10 mouse cellular contexts compared by ENCODE assay signal in genomic region chr12:86715401-86715800, GRCm38 (mm10). TPM values are rescaled to one million over a fixed set of nuclear protein-coding genes. Genes with fewer than 3 reads are reported as not detected.
DNase-seq lines count a peak whose midpoint lies in the region; ATAC-seq lines count a peak whose summit lies in the region.
"Had no signal": no experiment of that assay in that cellular context is flagged by ENCODE, and none has a peak within 500 bp of the region (broad histone marks: within the 10 kb centered on the region; RNA-seq: fewer than 3 reads in every experiment).

No protein-coding gene starts in this region.

- no peak for ATAC-seq in forebrain, embryonic 14.5 days
- no peak for ATAC-seq in forebrain, embryonic 15.5 days (replicated peaks)

- H3K9me3 ChIP-seq in forebrain, embryonic 14.5 days (replicated peaks; ENCODE audit: control insufficient read depth, low read length) = no peaks in the 10 kb centered on the region
- no peaks in the 10 kb centered on the region for H3K9me3 ChIP-seq in forebrain, embryonic 15.5 days
- H3K9me3 ChIP-seq: limb, embryonic 13.5 days had no signal

- H3K4me3 ChIP-seq in forebrain, embryonic 14.5 days (ENCODE audit: low read depth, low read length) = no peak overlapping the region
- no peak overlapping the region for H3K4me3 ChIP-seq in forebrain, embryonic 15.5 days
- H3K4me3 ChIP-seq: limb, embryonic 13.5 days had no signal

- 45% methylated on average over 5 of the region's 5 CpGs for WGBS in forebrain, embryonic 14.5 days
- 50% methylated on average over 5 of the region's 5 CpGs for WGBS in forebrain, embryonic 15.5 days

- no peak overlapping the region for H3K4me2 ChIP-seq in forebrain, embryonic 14.5 days (ENCODE audit: low read length)
- no peak overlapping the region for H3K4me2 ChIP-seq in forebrain, embryonic 15.5 days (replicated peaks)
- H3K4me2 ChIP-seq: limb, embryonic 13.5 days had no signal

- no peak overlapping the region for H3K27ac ChIP-seq in forebrain, embryonic 14.5 days (ENCODE audit: low read depth, low read length)
- no peak overlapping the region for H3K27ac ChIP-seq in forebrain, embryonic 15.5 days (replicated peaks)
- H3K27ac ChIP-seq: limb, embryonic 13.5 days had no signal

- no peaks in the 10 kb centered on the region for H3K36me3 ChIP-seq in forebrain, embryonic 14.5 days (ENCODE audit: control insufficient read depth, insufficient read depth, low read length)
- H3K36me3 ChIP-seq in forebrain, embryonic 15.5 days = no peaks in the 10 kb centered on the region

- no peaks in the 10 kb centered on the region for H3K27me3 ChIP-seq in forebrain, embryonic 14.5 days (replicated peaks; ENCODE audit: control insufficient read depth, insufficient read depth, low read length)
- no peaks in the 10 kb centered on the region for H3K27me3 ChIP-seq in forebrain, embryonic 15.5 days
- H3K27me3 ChIP-seq: limb, embryonic 13.5 days had no signal

- DNase-seq in forebrain, embryonic 14.5 days (ENCODE audit: low spot score) = peak; percentile 66
- DNase-seq in ES-CJ7 (ENCODE audit: low read depth, low spot score) = peak; percentile 60
- peak; percentile 33 for DNase-seq in c-Kit-positive CD71-positive TER-119-negative erythroid progenitor cells, embryonic 14.5 days (ENCODE audit: low read depth)
- peak; percentile 37 to 45 for DNase-seq in gastrocnemius, adult 8-10 months (ENCODE audit: low spot score in 2 of 2)
- DNase-seq in layer of hippocampus, adult 18-20 months (ENCODE audit: low spot score in 2 of 2) = peak; percentile 62 to 81
- peak; percentile 55 for DNase-seq in lung, postnatal 25 days (ENCODE audit: low spot score)
- DNase-seq in spleen, postnatal 36 days (ENCODE audit: low spot score in 2 of 2) = peak; percentile 27 to 31

- no peaks in the 10 kb centered on the region for H3K4me1 ChIP-seq in forebrain, embryonic 14.5 days (ENCODE audit: control insufficient read depth, insufficient read depth, low read length)
- H3K4me1 ChIP-seq in forebrain, embryonic 15.5 days = peaks cover 3% of the 10 kb centered on the region; the same call in 1 of the 2 replicates

- H3K9ac ChIP-seq in forebrain, embryonic 14.5 days (ENCODE audit: low read length) = no peak overlapping the region
- no peak overlapping the region for H3K9ac ChIP-seq in forebrain, embryonic 15.5 days (replicated peaks)
- H3K9ac ChIP-seq: limb, embryonic 13.5 days had no signal

RNA-seq across cellular contexts. Expression of gene Angel1, which starts 10.9 kb away (rescaled TPM):
- polyA plus RNA-seq in forebrain, embryonic 14.5 days (2014; fragmentation: Nextera tagmentation; extraction: Ambion mirVana) = 7.6 and 9.1 TPM in 2 replicates
- polyA plus RNA-seq in forebrain, embryonic 15.5 days (2015; fragmentation: Nextera tagmentation; extraction: Ambion mirVana) = 10.6 and 10.7 TPM in 2 replicates
- total RNA-seq in gastrocnemius, adult 8-10 months (2022) = 1 to 10 TPM; 3.4 to 6.3 (median 4.8) TPM
- 1 to 10 TPM; 5.0 to 5.7 TPM for total RNA-seq in layer of hippocampus, adult 18-20 months (2021)

RNA-seq across cellular contexts. Expression of gene Lrrc74a, which starts 18.8 kb away (rescaled TPM):
- polyA plus RNA-seq in forebrain, embryonic 14.5 days (2014; fragmentation: Nextera tagmentation; extraction: Ambion mirVana) = not detected in 2 replicates
- polyA plus RNA-seq in forebrain, embryonic 15.5 days (2015; fragmentation: Nextera tagmentation; extraction: Ambion mirVana) = not detected in 2 replicates
- not detected for total RNA-seq in gastrocnemius, adult 8-10 months (2022)
- total RNA-seq in layer of hippocampus, adult 18-20 months (2021) = not detected
- polyA plus RNA-seq: limb, embryonic 13.5 days; stomach, embryonic 16.5 days had no signal

RNA-seq across cellular contexts. Expression of gene Vash1, which starts 36.9 kb away (rescaled TPM):
- 25.2 and 31.7 TPM in 2 replicates for polyA plus RNA-seq in forebrain, embryonic 14.5 days (2014; fragmentation: Nextera tagmentation; extraction: Ambion mirVana)
- 42.8 and 50.9 TPM in 2 replicates for polyA plus RNA-seq in forebrain, embryonic 15.5 days (2015; fragmentation: Nextera tagmentation; extraction: Ambion mirVana)
- total RNA-seq in gastrocnemius, adult 8-10 months (2022) = 1 to 10 TPM; 2.0 to 3.6 (median 3.1) TPM
- 10 to 100 TPM; 36.8 to 37.8 TPM for total RNA-seq in layer of hippocampus, adult 18-20 months (2021)

Comparison
In these comparisons a context has a peak if more than half of its experiments do, and no peak if none do; other contexts are left out.
1. RNA of gene Vash1, which starts 36.9 kb away (total RNA-seq): 36.8 to 37.8 TPM in layer of hippocampus, adult 18-20 months; 2.0 to 3.6 TPM in gastrocnemius, adult 8-10 months; every median in the first group is over 4 times any median in the second.
2. Peak in every context shown above with its lines, with median percentiles within 50 percentile points of each other: DNase-seq.